Mouse (Mus musculus) retina, embryonic 14.5 days (tissue): ENCODE results near the gene Mipol1.
"Not testable (repeated sequence)": the region's sequence is repeated elsewhere in the genome, so short reads cannot be mapped to it uniquely, and the experiment has no call there.

Source experiments
- DNase-seq: peaks from one replicate; pipeline ENCODE4 v3.0.0-alpha.2; 2015; ENCODE audit warnings: low spot score

Mipol1 gene

DNA sequence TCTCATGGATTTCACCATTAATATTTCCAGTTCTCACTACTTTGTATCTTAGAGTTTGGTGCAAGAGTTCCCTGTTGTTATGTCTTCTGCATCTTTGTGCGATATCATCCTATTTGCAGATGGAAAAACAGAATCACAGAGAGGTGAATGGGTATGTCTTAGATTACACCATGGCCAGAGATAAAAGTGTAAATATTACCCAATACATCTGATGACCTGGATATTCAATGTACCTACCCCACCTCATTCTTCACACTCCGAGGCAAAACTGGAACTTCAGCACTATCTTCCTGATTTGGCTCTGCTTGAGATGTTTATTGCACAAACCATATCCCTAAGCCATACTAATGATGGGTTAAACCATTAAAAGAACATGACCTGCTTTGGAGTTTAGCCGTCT lies 198.0 kb downstream of the Mipol1 start:
- no peak for DNase-seq

DNA sequence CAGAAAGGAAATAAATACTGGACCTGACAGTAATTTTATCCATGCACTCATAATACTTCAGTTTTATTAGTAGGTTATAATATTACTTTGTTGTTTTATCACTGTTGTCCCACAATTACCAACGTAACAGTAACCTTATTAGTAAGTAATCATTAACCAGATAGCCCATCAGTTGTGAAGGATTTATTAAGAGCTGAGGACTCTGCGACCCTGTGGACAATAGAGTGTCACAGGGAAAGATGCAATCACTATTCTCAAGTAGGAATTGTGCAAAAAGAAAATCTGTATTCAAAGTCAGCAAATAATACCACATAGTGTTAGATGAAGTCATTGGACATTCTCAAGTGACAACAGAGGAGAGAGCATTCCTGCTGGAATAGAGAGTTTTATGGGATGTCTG lies 198.5 kb downstream of the Mipol1 start:
- DNase-seq = no peak

DNA sequence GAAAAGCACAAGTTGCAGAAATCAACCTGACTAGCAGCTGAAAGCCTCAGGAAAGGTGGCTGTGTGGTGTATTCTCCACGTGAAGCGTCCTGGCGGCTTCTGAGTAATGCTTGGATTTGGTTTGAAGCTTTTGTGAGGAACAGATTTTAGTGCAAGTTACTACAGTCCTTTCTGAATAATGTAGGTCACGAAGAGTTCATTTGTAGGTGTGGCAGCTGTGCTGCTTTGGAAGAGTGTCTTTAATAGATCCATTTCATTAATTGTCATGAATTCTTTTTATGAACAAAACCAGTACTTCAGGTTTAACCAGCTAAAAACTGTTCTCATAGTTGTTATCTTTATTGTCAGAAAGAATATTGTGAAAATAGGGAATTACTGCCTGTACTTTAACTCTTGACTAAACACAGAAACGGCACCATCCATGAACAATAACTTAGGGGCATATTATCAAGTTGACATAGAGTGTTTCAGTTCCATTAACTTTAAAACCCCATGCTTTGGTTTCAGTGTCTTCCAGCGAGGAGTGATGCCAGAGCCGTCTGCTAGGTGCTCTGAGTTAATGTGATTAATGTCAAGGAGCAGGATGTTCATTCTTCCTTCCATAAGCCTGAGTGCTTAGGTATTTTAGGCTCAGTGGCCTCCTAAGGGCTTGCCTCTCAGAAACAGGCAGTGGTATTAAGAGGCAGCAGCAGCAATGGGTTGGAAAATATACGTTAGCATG lies 206.9 kb downstream of the Mipol1 start:
- not testable (repeated sequence) for DNase-seq

DNA sequence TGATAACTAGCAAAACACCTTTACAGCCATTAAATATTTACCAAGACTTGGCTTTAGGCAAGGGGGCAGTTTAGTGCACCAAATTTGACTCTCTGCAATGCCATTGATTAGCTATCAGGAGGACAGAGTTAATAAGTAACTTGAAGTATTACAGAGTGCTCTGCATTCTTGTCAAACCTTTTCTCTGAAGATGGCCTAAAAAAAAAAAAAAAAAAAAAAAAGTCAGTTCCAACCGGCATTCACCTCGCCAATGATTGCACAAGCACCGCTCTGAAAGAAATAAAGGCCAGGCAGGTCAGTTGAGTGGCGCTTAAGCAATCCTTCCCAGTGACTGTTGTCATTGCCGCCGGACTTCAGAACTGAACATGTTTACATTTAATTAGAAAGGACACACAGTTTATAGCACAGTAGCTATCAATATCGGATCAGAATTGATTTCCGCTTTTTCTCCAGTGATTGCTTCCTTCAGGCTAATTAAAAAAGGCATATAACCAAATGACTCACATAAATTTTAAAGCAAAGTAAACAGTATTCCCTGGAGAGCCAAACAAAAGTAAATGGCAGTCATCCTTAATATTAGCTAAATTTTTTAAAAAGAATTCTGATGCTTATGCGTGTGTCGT lies 214.2 kb downstream of the Mipol1 start:
- no peak for DNase-seq

DNA sequence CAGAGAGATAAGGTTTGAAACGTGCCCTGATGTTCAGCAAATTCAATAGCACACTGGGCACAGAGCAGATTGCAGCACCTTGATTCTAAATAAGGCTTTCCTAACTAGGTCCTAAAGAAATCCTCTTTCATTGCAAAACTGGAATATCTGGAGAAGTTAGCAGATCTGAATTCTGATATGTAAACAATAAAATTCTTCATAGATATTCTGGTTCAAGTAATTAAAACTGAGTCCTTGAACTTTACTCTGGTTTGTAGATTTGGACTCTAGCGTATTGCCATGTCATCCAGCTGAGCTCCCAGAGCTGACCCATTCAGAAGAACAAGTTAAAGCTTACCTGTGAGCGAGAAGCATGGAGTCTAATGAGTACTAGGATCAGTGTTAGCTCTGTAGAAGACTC lies 217.1 kb downstream of the Mipol1 start:
- no peak for DNase-seq

DNA sequence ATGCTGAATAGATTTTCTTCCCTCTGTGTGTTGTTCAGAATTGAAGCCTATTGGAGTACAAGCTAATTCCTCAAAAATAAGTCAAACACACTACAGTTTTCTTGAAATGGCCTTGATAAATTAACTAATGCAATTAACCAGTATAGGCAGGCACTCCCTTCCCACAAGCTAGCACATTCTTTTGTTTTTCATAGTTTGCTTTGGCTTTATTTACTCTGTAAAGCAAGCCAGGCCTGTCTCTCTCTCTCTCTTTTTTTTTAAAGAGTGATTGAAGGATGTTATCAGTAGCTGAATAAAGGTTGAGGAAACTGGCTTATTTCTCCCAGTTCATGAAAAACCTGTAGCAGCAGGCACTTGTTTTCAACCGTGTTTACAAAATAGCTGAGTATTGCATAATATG lies 219.1 kb downstream of the Mipol1 start:
- no peak for DNase-seq

DNA sequence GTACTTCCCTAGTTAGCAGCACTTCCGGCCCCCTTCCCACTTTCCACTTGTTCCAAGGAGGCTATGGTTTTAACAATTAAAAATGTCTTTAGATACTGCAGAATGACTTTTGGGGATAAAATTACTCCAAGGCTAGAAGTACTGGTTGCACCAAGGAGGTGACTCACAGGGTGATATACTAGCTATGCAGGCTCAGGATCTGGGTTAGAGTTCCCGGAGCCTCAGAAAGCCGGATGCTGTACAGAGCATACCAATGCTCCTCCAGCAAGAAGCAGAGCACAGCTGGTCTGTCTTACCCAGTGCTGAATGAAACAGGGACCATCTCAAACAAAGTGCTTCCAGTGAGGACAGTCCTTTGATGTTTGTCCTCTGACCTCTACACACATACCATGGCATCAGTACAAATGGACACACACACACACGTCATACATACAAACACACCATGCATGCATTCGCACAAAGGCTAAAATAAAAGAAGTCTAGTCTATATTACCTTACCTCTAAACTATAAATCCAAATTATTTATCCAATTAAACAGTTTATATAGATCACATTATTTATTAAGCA lies 219.9 kb downstream of the Mipol1 start:
- DNase-seq = no peak

DNA sequence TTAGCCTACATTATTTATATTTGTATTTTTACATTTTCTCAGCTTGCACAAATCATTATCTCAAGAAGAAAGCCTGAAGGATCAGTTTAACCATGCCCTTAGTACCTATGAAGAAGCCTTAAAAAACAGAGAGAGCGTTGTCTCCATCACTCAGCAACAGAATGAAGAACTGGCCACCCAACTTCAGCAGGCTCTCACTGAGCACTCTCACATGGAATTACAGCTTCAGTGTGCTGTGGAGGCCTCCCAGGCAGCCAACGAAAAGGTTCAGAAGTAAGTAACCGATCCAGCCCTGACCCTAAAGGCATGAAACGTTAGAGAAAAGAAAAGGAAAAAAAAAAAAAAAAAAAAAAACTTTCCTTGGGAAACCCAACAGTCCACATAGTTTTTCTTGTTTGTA lies 226.7 kb downstream of the Mipol1 start:
- no peak for DNase-seq

DNA sequence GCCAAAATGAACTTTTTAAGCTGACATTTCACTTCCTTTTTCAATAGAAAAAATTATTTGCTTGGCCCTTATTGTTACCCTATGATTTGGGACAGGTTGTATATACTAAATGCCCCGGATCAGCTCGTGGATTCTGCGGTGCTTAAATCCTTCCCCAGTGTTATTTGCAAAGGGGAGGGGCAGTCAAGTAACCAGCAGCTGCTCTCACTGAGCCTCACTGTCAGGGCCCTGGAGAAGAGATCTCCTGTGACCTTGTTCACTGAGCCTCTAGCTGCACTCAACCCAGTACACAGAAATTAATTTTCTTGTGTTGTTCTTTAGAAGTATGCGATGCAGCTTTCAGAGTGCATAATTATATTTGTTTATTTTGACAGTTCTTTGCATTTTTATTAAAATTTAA lies 227.1 kb downstream of the Mipol1 start:
- no peak for DNase-seq

DNA sequence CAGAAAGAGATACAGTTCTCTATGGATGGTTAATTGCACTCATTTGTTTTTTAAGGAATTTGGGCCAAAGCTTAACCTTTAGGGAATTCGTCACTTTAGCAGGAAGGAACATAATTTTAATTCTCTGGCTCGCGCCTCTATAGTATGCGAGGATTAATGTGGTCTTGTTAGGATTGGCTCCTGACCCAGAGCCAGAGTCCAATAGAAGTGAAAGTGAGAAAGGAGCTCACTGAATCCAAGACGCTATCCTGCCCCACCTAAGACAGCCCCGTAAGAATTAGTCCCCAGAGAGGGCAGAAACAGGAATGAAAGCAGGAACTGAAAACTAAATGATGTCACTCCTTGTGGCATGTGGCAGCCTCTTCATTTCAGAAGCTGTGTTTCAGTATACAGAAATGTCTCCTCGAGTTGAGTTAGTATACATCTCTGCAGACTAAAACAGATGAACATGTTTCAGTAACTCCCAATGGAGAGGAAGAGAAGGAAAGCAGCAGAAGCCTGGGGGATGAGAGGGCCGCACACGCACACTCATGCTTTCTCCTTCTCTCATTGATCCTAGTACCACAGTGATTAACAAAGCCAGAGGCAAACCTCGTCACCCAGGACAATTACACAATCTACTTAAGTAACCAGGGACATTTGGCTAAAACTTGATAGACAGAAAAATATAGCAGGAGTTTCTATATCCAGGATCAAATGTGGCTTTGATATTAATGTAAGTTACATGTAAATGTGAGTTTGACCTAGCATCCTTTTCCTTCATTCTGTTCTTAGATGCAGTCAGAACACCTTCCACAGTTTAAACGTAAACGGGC lies 234.5 kb downstream of the Mipol1 start:
- DNase-seq = no peak

DNA sequence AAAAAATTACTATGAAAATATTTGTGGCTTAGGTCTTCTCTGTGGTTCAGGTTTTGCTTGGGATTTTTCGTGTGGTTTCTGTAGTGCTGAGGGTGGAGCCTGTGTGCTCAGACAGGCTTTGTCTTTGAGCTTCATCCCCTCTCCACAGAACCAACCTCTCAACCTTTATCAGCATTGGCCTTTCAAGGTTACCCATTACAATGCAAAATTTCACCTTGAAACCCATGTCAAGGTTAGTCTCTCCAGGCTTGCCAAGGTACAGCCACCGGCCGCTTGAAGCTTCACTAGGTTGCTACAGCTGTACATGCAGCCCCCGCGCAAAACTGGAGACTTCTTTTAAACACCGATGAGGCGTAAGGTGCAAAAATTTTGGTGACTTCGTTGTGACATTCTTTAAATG lies 241.6 kb downstream of the Mipol1 start:
- DNase-seq = no peak

DNA sequence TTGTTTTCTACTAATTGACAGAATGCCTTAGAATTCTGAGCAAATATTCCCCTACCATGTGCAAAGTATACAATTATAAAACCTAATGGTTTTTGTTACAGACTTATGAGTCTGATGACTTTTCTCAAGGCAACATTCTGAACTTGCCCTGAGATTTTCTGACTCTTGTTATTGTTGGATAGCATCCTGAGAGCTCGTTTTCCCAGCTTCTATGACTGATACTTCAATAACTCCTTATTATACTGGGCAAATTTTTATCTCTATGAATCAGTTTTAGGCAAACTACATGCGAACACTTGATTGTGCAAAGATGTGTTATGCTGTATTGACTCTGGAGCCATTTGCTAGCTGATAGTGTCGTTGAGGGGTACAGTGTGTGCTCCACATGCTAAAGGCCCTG lies 246.6 kb downstream of the Mipol1 start:
- DNase-seq = no peak

DNA sequence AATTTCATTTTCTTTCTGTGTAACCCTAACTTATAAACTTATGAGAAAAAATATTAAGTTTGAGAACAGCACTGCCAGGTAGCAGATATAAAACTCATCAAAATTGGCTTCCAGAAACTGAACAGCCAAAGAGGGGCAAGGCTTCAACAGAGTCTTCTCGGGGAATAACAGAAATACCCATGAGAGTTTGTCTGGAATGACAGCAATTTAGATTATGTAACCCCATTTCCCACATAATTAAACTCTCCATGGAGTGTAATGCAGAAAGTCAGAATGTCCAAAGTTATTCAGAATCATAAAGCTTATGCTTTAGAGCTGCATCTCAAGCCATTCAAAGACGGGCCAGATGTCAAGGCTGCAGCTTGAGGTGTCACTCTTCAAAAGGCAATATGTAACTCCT lies 251.6 kb downstream of the Mipol1 start:
- DNase-seq = no peak

DNA sequence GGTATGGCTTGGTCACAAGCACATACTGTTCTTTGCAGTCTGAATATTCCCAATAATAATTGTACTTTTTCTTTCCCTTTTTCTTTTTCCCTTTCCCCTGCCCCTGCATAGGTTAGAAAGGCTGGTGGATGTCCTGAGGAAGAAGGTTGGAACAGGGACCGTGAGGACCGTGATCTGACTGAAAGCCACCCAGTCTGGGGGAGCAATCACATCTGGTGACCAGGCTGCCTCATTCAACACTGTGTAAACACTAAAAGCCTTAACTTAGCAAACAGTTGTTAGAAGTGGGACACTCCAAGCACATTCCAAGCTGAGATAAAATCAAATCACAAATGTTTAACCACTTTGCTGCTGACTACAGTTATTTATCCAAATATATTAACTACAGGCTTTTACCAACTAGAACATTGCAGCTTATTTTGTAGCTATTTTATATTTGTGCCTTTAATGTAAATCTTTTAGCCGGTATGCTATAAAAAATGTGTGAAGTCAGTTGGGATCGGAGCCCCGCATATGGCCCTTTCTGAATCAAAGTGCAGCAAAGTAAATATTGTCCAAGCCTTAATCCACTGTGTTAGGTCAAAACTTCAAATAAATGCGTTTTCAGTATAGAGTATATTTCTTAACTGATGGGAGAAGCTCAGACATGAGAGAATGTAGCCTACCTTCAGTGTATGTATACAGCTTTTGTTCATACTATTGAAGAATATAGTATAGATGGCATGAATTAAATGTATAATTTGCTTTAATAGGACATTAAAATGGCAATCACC lies 266.3 kb downstream of the Mipol1 start:
- DNase-seq = no peak

DNA sequence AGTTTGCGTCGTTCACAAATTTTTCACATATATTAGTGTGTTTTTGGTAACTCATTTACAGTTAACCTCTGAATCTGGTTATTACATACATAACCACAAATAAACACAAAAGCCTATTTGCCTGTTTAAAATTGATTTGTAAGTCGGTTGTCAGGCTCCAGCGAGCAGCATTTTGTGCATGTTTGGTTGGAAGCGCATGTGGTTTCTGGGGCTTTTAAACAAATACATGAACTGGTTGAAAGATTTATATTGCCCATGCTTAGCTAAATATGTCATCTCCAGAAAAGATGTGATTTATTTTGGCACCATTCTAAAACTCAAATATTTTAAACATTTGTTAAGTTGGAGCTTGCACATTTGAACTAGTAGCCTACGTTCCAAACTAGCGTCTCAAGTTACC lies 270.0 kb downstream of the Mipol1 start:
- no peak for DNase-seq

DNA sequence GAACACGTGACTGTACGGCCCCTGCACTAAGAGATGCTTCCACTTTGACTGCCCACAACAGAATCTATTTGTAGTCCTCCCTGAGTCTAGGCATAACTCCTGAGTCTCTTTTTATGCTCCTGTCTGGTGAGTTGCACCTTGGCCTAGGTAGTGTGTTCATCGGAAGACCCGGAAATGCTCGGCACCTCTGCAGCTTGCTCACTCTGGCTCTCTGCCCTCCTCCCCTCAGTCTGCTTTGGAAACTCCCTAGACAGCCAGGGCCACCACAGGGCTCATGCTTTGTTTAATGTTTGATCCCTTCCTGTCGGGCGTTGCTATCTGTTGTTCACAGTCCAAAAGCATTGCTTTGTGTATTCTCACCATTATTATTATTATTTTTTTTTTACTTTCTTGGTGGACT lies 275.1 kb downstream of the Mipol1 start:
- DNase-seq = no peak

DNA sequence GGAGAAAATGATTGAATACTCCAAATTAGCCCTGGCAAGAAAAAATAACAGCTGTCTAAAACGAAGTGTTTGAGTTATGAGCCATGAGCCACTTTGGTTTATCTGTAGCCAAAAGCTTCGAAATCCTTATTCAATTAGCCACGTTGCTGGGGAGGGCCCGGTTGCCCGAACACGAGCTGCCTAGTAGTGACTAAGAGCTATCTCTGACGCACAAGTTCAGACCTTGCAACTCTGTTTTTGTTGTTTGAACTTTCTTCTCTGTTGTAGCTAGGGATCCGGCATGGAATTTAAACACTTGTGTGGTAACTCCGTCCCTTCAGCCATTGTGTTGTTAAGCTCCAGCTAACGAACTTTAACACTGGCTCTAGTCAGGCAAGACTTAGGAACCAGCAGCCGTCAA lies 278.7 kb downstream of the Mipol1 start:
- DNase-seq = no peak

DNA sequence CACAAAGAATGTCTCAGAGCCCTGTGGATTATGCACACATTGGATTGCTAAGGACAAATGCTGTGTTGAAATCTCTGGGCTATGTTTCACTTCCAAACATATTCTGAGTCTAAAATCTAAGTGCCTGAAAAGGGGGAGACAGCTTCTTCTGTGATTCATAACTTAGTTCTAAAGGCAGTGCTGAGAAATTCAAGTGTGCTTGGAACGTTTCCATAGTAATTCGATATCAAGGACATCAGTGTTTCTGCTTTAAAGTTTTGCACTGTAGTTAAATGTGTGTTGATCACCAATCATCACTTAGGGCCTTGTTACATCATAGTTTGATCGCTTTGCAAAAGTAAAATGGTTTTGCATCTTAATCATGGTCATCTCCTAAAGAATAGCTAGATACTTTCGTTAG lies 279.5 kb downstream of the Mipol1 start:
- no peak for DNase-seq

DNA sequence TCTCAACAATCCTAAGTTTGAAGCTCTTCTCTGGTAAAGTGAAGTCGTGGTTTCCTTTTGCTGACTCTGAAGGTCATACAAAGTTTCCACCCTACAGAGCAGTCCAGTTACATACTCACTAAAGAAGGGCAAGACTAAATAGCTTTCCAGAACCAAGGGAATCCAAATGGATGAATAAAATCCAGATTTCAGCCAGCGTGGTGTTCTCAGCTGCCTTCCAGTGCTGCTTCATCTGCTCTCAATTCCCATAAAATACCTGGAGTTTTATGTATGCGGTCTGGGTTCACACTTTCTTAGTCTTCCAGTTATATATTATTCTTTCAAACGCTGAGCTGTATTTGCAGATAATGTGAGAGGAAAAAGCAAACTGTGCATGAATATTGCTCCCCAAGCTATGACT lies 280.9 kb downstream of the Mipol1 start:
- no peak for DNase-seq

DNA sequence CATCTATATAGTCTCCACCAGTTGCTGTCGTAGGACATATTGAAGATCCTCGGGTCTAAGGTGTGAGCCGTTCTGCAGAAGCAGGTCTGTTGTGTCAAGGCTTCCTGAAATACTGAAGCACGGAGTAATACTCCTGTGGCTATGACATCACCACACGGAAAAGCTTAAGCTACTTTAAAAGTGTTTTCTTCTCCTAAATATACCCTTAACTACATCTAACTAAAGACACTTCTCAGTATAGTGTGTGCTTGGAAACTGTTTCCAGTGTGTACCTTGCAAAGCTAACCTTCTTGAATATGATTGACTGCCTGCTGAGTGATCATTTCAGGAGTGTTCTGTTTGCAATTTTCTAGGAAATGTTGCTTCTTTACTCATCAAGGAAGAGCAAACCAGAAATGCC lies 281.3 kb downstream of the Mipol1 start:
- no peak for DNase-seq

DNA sequence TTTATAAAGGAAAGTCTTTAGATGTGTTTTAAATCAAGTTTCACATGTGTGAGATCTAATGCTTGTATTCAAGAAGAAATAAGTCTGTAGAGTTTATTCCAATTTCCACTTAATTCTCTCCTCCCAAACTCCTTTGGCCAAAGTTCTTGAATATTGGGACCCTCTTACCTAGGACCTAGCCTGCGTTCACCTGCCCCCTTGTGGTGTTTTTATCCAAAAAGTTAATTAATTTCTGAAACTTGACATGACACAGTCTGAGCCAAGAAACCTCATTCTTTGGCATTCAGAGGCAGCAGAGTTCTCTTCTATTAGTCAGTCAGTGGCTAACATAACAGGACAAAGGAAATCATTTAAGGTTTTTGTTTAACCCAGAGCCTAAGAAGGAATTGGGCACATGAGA lies 284.3 kb downstream of the Mipol1 start:
- no peak for DNase-seq

DNA sequence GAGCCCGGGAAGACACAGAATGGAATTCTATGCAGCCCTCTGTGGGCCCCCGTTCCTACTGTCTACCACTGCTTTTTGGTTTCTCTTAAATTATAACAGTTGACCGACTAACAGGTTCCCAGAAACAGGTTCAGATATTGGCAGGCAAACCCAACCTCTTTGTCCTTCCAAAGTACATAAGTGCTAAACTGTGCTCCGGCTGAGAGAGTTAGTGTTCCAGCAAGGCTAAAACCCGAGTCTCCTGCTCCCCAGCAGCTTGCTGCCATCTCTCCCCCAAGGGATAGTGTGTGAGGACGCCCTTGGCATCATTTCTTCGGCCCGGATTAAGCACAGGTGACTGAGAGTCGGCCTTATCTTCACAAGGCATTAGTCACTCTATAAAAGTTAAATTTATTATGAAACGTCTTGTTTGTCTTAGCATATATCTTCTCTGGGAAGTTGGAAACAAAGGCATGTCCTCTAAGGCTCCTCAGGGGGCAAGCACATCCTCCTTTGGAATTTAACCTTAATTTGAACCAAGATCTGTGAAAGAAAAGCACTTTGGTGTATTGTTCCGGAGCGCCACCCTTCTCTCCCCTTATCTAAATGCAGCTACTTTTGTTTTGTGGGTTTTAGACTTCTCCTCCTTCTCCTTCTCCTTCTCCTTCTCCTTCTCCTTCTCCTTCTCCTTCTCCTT lies 285.6 kb downstream of the Mipol1 start:
- no peak for DNase-seq
